Mouse (Mus musculus) lung, postnatal 0 days (tissue): ENCODE results near the gene Dach1.

Experiments
- CTCF ChIP-seq: IDR thresholded peaks from 2 replicates; pipeline ENCODE4 v1.5.1; 2016; ENCODE audit warnings: antibody characterized with exemption, mild to moderate bottlenecking
- EP300 ChIP-seq: IDR thresholded peaks from 2 replicates; pipeline ENCODE4 v1.6.1; 2016; ENCODE audit warnings: antibody characterized with exemption, mild to moderate bottlenecking, control low read depth

DNA sequence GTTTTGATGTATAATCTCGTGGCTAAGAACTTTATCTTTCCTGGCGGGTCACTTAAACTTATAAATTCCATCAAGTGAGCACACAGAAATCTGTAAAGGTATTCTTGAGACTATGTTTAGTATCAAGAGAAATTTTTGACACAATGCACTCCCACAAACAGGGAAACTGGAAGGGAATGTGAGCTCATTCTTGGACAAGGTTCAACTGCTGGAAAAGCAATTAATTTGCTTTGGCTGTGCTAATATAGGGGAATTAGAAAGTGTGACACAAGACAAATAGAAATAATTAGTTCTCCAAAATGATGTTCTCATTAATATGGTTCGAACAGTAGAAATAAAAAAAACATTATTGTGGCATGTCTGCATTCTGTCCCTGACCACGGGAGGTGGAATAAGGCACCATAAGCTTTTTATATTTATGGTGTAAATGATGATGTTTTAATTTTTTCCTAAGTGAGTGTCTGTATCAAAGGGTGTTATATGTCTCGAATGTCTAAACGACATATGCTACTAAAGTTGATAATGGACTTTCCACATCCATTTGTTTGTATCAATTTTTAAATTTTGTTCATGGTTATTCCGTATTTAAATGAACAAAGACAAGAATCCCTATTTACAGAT is 354.9 kb downstream of the Dach1 start:
- no peak for TF ChIP-seq CTCF
- TF ChIP-seq EP300, result no peak
